Mouse (Mus musculus) left cerebral cortex, postnatal 25 days (tissue): Measurements from ENCODE around the gene Ttll13. TPM values are rescaled to one million over a fixed set of nuclear protein-coding genes. Genes with fewer than 3 reads are reported as not detected.

Experiments used
- DNase-seq, 2 experiments: peaks; one replicate each; pipeline ENCODE4 v3.0.0; 2022; ENCODE audit warnings: low spot score in 2 of 2, mixed read lengths in 1 of 2
- intact Hi-C: fragments of 180-260 bp; cut with DNase I; formaldehyde crosslinking; loops from one replicate; pipeline ENCODE4 v1.15.1; 2025
- total RNA-seq, 2 experiments: library from RNA; stranded (reverse); gene quantifications; 2 replicates each; pipeline ENCODE4 v1.2.3; 2021

Ttll13 gene
- total RNA-seq, 2 experiments from 2014 or later: 1.1 to 2.2 TPM

GRCm38 (mm10) chr7:80257706-80258105 lies 11.5 kb downstream of the Ttll13 start:
- intact Hi-C loops: loop anchor here (5.0 kb wide), 1 partner anchor 115 kb away; no protein-coding TSS in a partner anchor
- no peak for DNase-seq

- intact Hi-C loops: loop anchor here (2.0 kb wide), 1 partner anchor 14 kb away; the partner anchor contains the start of gene Ttll13
- peak; percentile 84 to 89 for DNase-seq
Observed at GRCm38 (mm10) chr7:80260625-80261371, 14.6 kb downstream of the Ttll13 start, which contains the start of gene Ngrn. TSS of gene Ngrn (plus strand) at chr7:80261215.

- intact Hi-C loops: loop anchor here (2.0 kb wide), 1 partner anchor 15 kb away; the partner anchor contains the start of gene Ttll13
- DNase-seq: peak; percentile 16 to 57
Observed at GRCm38 (mm10) chr7:80261372-80261990, 15.3 kb downstream of the Ttll13 start.

GRCm38 (mm10) chr7:80264606-80265005 lies 18.4 kb downstream of the Ttll13 start:
- intact Hi-C loops: no loop called here

GRCm38 (mm10) chr7:80267764-80268163 lies 21.6 kb downstream of the Ttll13 start:
- intact Hi-C loops: no loop called here
- DNase-seq: no peak

More at GRCm38 (mm10) chr7:80264606-80265005, 18.4 kb downstream of the Ttll13 start:
- DNase-seq: no peak

- intact Hi-C loops: no loop called here
- DNase-seq: peak; percentile 96 to 97
Observed at GRCm38 (mm10) chr7:80268897-80269750, 22.9 kb downstream of the Ttll13 start, which contains the start of gene Vps33b. TSS of gene Vps33b (plus strand) at chr7:80269649.

GRCm38 (mm10) chr7:80269751-80270255 lies 23.6 kb downstream of the Ttll13 start:
- DNase-seq: no peak
- intact Hi-C loops: no loop called here

- DNase-seq: no peak
- intact Hi-C loops: no loop called here
Observed at GRCm38 (mm10) chr7:80273456-80273855, 27.3 kb downstream of the Ttll13 start.

- intact Hi-C loops: no loop called here
Observed at GRCm38 (mm10) chr7:80276374-80276773, 30.2 kb downstream of the Ttll13 start.

GRCm38 (mm10) chr7:80280032-80280431 lies 33.9 kb downstream of the Ttll13 start:
- intact Hi-C loops: no loop called here
- no peak for DNase-seq

More at GRCm38 (mm10) chr7:80276374-80276773, 30.2 kb downstream of the Ttll13 start:
- DNase-seq: no peak

GRCm38 (mm10) chr7:80280998-80281397 lies 34.8 kb downstream of the Ttll13 start:
- intact Hi-C loops: no loop called here
- DNase-seq: no peak

- intact Hi-C loops: no loop called here
- DNase-seq: no peak
Observed at GRCm38 (mm10) chr7:80281646-80282045, 35.5 kb downstream of the Ttll13 start.

- no peak for DNase-seq
- intact Hi-C loops: no loop called here
Observed at GRCm38 (mm10) chr7:80283226-80283918, 37.2 kb downstream of the Ttll13 start.

- intact Hi-C loops: no loop called here
Observed at GRCm38 (mm10) chr7:80284391-80284790, 38.2 kb downstream of the Ttll13 start.

GRCm38 (mm10) chr7:80285725-80286124 lies 39.5 kb downstream of the Ttll13 start:
- intact Hi-C loops: no loop called here
- DNase-seq: no peak

More at GRCm38 (mm10) chr7:80284391-80284790, 38.2 kb downstream of the Ttll13 start:
- no peak for DNase-seq

GRCm38 (mm10) chr7:80287736-80288135 lies 41.6 kb downstream of the Ttll13 start:
- no peak for DNase-seq
- intact Hi-C loops: no loop called here

- intact Hi-C loops: no loop called here
- DNase-seq: peak; percentile 97 to 99
Observed at GRCm38 (mm10) chr7:80294062-80294763, 48.0 kb downstream of the Ttll13 start, which contains the start of gene Prc1. TSS of gene Prc1 (plus strand) at chr7:80294450.
